Mouse (Mus musculus) heart, adult 18-20 months (tissue): Measurements from ENCODE around the gene Plac1. TPM values are rescaled to one million over a fixed set of nuclear protein-coding genes. Genes with fewer than 3 reads are reported as not detected.
"Not testable (repeated sequence)": the region's sequence is repeated elsewhere in the genome, so short reads cannot be mapped to it uniquely, and the experiment has no call there.

Experiments used
- DNase-seq, 2 experiments: peaks; one replicate each; pipeline ENCODE4 v3.0.0; 2021 to 2022; ENCODE audit warnings: mixed read lengths in 1 of 2
- long read RNA-seq, 2 experiments: library from polyadenylated mRNA; stranded (forward); transcript quantifications; one replicate each; pipeline ENCODE4 v2.0.0; 2021
- total RNA-seq, 2 experiments: library from RNA; stranded (reverse); gene quantifications; 2 replicates each; pipeline ENCODE4 v1.2.3; 2021

Gene Plac1
- total RNA-seq: not detected
- long read RNA-seq, experiment 1: 0 reads
- long read RNA-seq, experiment 2: 0 reads

- no peak for DNase-seq
Observed at GRCm38 (mm10) chrX:53240011-53240410, at the start of gene Plac1. Plac1 (minus strand) TSS chrX:53240111.

- no peak for DNase-seq
Observed at GRCm38 (mm10) chrX:53287924-53288323, 48.0 kb upstream of the Plac1 start.

GRCm38 (mm10) chrX:53273124-53273523, 33.2 kb upstream of the Plac1 start, which contains the start of gene Fam122c:
Fam122c (plus strand) TSS chrX:53273424.
- no peak for DNase-seq

- not testable (repeated sequence) for DNase-seq
Observed at GRCm38 (mm10) chrX:53271628-53272027, 31.7 kb upstream of the Plac1 start.

GRCm38 (mm10) chrX:53270063-53270432, 30.1 kb upstream of the Plac1 start:
- no peak for DNase-seq

GRCm38 (mm10) chrX:53269289-53270062, 29.6 kb upstream of the Plac1 start, which contains the start of gene Fam122b:
Fam122b (minus strand) TSS chrX:53269805.
- DNase-seq: peak; percentile 92 to 94

- peak; percentile 69 to 74 for DNase-seq
Observed at GRCm38 (mm10) chrX:53268856-53269255, 28.9 kb upstream of the Plac1 start.

- DNase-seq: no peak
Observed at GRCm38 (mm10) chrX:53266186-53266585, 26.3 kb upstream of the Plac1 start.

- peak in 1 of 2 experiments; percentile 17 for DNase-seq
Observed at GRCm38 (mm10) chrX:53255195-53255594, 15.3 kb upstream of the Plac1 start.

- no peak for DNase-seq
Observed at GRCm38 (mm10) chrX:53237971-53238370, 1.9 kb downstream of the Plac1 start.

- DNase-seq: no peak
Observed at GRCm38 (mm10) chrX:53236404-53236803, 3.5 kb downstream of the Plac1 start.

- no peak for DNase-seq
Observed at GRCm38 (mm10) chrX:53233689-53234088, 6.2 kb downstream of the Plac1 start.

GRCm38 (mm10) chrX:53231965-53232364, 7.9 kb downstream of the Plac1 start:
- DNase-seq: no peak

GRCm38 (mm10) chrX:53224353-53224944, 15.5 kb downstream of the Plac1 start:
- DNase-seq: no peak

GRCm38 (mm10) chrX:53220855-53221254, 19.1 kb downstream of the Plac1 start:
- peak; percentile 38 to 61 for DNase-seq

- peak in 1 of 2 experiments; percentile 49 for DNase-seq
Observed at GRCm38 (mm10) chrX:53214557-53215229, 25.2 kb downstream of the Plac1 start.

- DNase-seq: no peak
Observed at GRCm38 (mm10) chrX:53213838-53214237, 26.1 kb downstream of the Plac1 start.

GRCm38 (mm10) chrX:53212485-53212884, 27.4 kb downstream of the Plac1 start:
- DNase-seq: no peak

- DNase-seq: peak; percentile 47 to 56
Observed at GRCm38 (mm10) chrX:53211756-53212483, 28.0 kb downstream of the Plac1 start.

GRCm38 (mm10) chrX:53209431-53209830, 30.5 kb downstream of the Plac1 start:
- DNase-seq: no peak

- no peak for DNase-seq
Observed at GRCm38 (mm10) chrX:53204690-53205311, 35.1 kb downstream of the Plac1 start.

GRCm38 (mm10) chrX:53201616-53202015, 38.3 kb downstream of the Plac1 start:
- DNase-seq: no peak
